Mouse (Mus musculus): ENCODE results near the gene Acsf2. TPM values are rescaled to one million over a fixed set of nuclear protein-coding genes. Genes with fewer than 3 reads are reported as not detected.

Acsf2 gene
- polyA plus RNA-seq, 1 experiment = 0.09 TPM

GRCm38 (mm10) chr11:94547271-94547670 lies 54.4 kb downstream of the Acsf2 start:
- H3K4me3 ChIP-seq (replicated peaks) = no peak overlapping the region
- 0 out of 2 replicates have a peak, but pooled peaks cover 3% of the 10 kb centered on the region for H3K27me3 ChIP-seq (ENCODE audit: control insufficient read depth)
- peaks cover 4% of the 10 kb centered on the region; the same call in 1 of the 2 replicates for H3K9me3 ChIP-seq (ENCODE audit: control insufficient read depth, low read length)
- no peaks in the 10 kb centered on the region; the same call in 1 of the 2 replicates for H3K36me3 ChIP-seq (ENCODE audit: control insufficient read depth)
- H3K4me1 ChIP-seq (ENCODE audit: control insufficient read depth) = peaks cover 18% of the 10 kb centered on the region
- TF ChIP-seq GATA1 (IDR thresholded peaks at IDR 0.05; ENCODE audit: low read length) (no peak), TAL1 (IDR thresholded peaks at IDR 0.05; ENCODE audit: low read length) (no peak)

DNA sequence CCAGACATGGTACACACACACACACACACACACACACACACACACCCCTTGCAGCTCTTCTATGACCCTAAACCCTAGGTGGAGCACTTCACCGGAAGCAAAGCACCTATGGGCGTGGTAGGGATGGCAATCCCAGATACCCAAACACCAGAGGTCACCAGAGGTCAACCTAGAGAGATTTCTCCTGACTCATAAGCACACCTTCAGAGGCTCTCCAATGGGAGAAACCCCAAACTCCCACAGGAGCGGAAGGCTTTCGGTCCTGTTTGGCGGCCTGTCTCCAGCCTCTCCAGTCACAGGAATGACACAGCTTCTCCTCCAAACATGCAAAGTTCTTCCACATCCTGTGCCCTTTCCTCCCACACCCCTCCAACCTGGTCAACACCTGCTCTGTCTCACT lies 55.3 kb downstream of the Acsf2 start:
- Histone ChIP-seq H3K4me1 (ENCODE audit: control insufficient read depth) (peaks cover 18% of the 10 kb centered on the region), H3K27me3 (ENCODE audit: control insufficient read depth) (0 out of 2 replicates have a peak, but pooled peaks cover 3% of the 10 kb centered on the region), H3K4me3 (replicated peaks) (no peak overlapping the region), H3K9me3 (ENCODE audit: control insufficient read depth, low read length) (peaks cover under 1% of the 10 kb centered on the region; the same call in 1 of the 2 replicates), H3K36me3 (ENCODE audit: control insufficient read depth) (no peaks in the 10 kb centered on the region; the same call in 1 of the 2 replicates)
- TF ChIP-seq TAL1 (IDR thresholded peaks at IDR 0.05; ENCODE audit: low read length) (no peak), GATA1 (IDR thresholded peaks at IDR 0.05; ENCODE audit: low read length) (no peak)

DNA sequence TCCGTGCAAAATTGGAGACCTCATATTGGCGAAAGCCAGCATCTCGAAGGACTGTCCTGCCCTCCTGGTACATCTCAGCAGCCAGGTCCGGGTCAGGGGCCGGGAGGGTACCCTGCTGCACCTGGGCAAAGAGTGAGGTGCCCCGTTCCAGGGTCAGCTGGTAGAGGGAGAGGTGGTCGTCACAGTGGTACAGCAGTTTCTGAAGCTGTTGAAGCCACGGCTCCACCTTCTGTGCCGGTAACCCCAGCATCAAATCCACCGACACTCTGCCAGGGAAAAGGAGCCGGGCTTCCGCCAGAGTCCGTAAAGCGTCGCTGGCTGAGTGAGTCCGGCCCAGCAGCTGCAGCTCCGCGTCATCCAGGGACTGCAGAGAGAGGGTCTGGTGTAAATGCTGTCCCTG lies 57.2 kb downstream of the Acsf2 start:
- Histone ChIP-seq H3K36me3 (ENCODE audit: control insufficient read depth) (no peaks in the 10 kb centered on the region; the same call in 1 of the 2 replicates), H3K27me3 (ENCODE audit: control insufficient read depth) (0 out of 2 replicates have a peak, but pooled peaks cover 3% of the 10 kb centered on the region), H3K9me3 (ENCODE audit: control insufficient read depth, low read length) (no peaks in the 10 kb centered on the region), H3K4me1 (ENCODE audit: control insufficient read depth) (peaks cover 15% of the 10 kb centered on the region), H3K4me3 (replicated peaks) (no peak overlapping the region)
- TF ChIP-seq GATA1 (IDR thresholded peaks at IDR 0.05; ENCODE audit: low read length) (no peak), TAL1 (IDR thresholded peaks at IDR 0.05; ENCODE audit: low read length) (no peak)

GRCm38 (mm10) chr11:94543932-94544331 lies 57.7 kb downstream of the Acsf2 start:
- H3K27me3 ChIP-seq (ENCODE audit: control insufficient read depth) = 0 out of 2 replicates have a peak, but pooled peaks cover 3% of the 10 kb centered on the region
- no peaks in the 10 kb centered on the region for H3K9me3 ChIP-seq (ENCODE audit: control insufficient read depth, low read length)
- H3K4me3 ChIP-seq (replicated peaks) = no peak overlapping the region
- TF ChIP-seq TAL1 (IDR thresholded peaks at IDR 0.05; ENCODE audit: low read length) = no peak
- no peak for TF ChIP-seq GATA1 (IDR thresholded peaks at IDR 0.05; ENCODE audit: low read length)
- H3K36me3 ChIP-seq (ENCODE audit: control insufficient read depth) = no peaks in the 10 kb centered on the region; the same call in 1 of the 2 replicates
- H3K4me1 ChIP-seq (ENCODE audit: control insufficient read depth) = peaks cover 10% of the 10 kb centered on the region

DNA sequence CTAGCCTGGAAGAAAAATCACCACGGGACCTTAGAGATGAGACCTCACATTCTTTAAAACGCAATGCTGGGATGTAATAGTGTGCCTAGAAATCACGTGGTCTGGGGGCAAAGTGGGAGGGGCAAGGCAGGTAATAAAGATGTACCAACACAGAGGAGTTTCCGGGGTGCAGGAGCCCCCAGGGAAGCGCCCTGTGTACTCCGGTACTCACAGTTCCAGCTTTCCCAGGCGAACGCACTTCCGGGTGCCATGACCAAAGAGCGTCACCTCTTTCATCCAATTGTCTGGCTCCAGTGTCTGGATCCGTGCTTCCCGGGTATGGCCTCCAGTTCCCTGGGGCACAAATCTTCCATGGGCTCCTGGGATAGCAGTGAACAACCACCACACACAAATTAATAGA lies 58.3 kb downstream of the Acsf2 start:
- H3K9me3 ChIP-seq (ENCODE audit: control insufficient read depth, low read length) = no peaks in the 10 kb centered on the region
- 0 out of 2 replicates have a peak, but pooled peaks cover 2% of the 10 kb centered on the region for H3K27me3 ChIP-seq (ENCODE audit: control insufficient read depth)
- H3K4me1 ChIP-seq (ENCODE audit: control insufficient read depth) = peaks cover 4% of the 10 kb centered on the region
- no peak overlapping the region for H3K4me3 ChIP-seq (replicated peaks)
- H3K36me3 ChIP-seq (ENCODE audit: control insufficient read depth) = no peaks in the 10 kb centered on the region; the same call in 1 of the 2 replicates
- TF ChIP-seq GATA1 (IDR thresholded peaks at IDR 0.05; ENCODE audit: low read length) (no peak), TAL1 (IDR thresholded peaks at IDR 0.05; ENCODE audit: low read length) (no peak)

- TF ChIP-seq GATA1 (IDR thresholded peaks at IDR 0.05; ENCODE audit: low read length) (no peak), TAL1 (IDR thresholded peaks at IDR 0.05; ENCODE audit: low read length) (no peak)
- H3K4me3 ChIP-seq (replicated peaks) = no peak overlapping the region
- no peaks in the 10 kb centered on the region for H3K9me3 ChIP-seq (ENCODE audit: control insufficient read depth, low read length)
- H3K27me3 ChIP-seq (ENCODE audit: control insufficient read depth) = no peaks in the 10 kb centered on the region
- no peaks in the 10 kb centered on the region for H3K4me1 ChIP-seq (ENCODE audit: control insufficient read depth)
- no peaks in the 10 kb centered on the region; the same call in 1 of the 2 replicates for H3K36me3 ChIP-seq (ENCODE audit: control insufficient read depth)
These were observed 59.3 kb downstream of the Acsf2 start for GRCm38 (mm10) chr11:94542400-94542799.

- no peaks in the 10 kb centered on the region for H3K27me3 ChIP-seq (ENCODE audit: control insufficient read depth)
- no peaks in the 10 kb centered on the region for H3K9me3 ChIP-seq (ENCODE audit: control insufficient read depth, low read length)
- H3K36me3 ChIP-seq (ENCODE audit: control insufficient read depth) = no peaks in the 10 kb centered on the region; the same call in 1 of the 2 replicates
- TF ChIP-seq GATA1 (IDR thresholded peaks at IDR 0.05; ENCODE audit: low read length) (no peak), TAL1 (IDR thresholded peaks at IDR 0.05; ENCODE audit: low read length) (no peak)
- H3K4me1 ChIP-seq (ENCODE audit: control insufficient read depth) = no peaks in the 10 kb centered on the region
- no peak overlapping the region for H3K4me3 ChIP-seq (replicated peaks)
These were observed 61.9 kb downstream of the Acsf2 start for GRCm38 (mm10) chr11:94539761-94540160.

- Histone ChIP-seq H3K36me3 (ENCODE audit: control insufficient read depth) (no peaks in the 10 kb centered on the region; the same call in 1 of the 2 replicates), H3K27me3 (ENCODE audit: control insufficient read depth) (no peaks in the 10 kb centered on the region), H3K4me3 (replicated peaks) (no peak overlapping the region), H3K4me1 (ENCODE audit: control insufficient read depth) (no peaks in the 10 kb centered on the region), H3K9me3 (ENCODE audit: control insufficient read depth, low read length) (no peaks in the 10 kb centered on the region)
- TF ChIP-seq TAL1 (IDR thresholded peaks at IDR 0.05; ENCODE audit: low read length) (no peak), GATA1 (IDR thresholded peaks at IDR 0.05; ENCODE audit: low read length) (no peak)
These were observed 62.9 kb downstream of the Acsf2 start for GRCm38 (mm10) chr11:94538733-94539292.

DNA sequence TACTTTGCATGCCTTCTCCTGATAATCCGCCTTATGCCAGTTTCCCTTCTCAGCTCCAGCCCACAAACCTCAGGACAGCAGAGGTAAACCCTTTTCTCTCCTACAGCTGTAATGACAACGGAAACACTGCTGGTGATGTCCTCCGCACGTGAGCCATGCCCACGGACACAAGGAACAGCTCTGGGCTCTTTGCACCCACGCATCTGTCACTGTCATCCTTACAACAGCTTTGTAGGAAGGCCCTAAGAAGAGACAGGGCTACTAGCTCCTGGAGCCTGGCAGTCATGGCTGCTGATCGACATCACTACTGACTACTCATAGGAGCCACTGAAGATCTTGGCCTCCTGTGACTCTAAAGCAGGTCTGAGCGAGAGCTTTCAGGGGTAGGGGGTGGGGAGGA lies 68.5 kb downstream of the Acsf2 start:
- Histone ChIP-seq H3K4me1 (ENCODE audit: control insufficient read depth) (no peaks in the 10 kb centered on the region), H3K9me3 (ENCODE audit: control insufficient read depth, low read length) (no peaks in the 10 kb centered on the region), H3K27me3 (ENCODE audit: control insufficient read depth) (no peaks in the 10 kb centered on the region), H3K4me3 (replicated peaks) (no peak overlapping the region), H3K36me3 (ENCODE audit: control insufficient read depth) (no peaks in the 10 kb centered on the region)
- TF ChIP-seq TAL1 (IDR thresholded peaks at IDR 0.05; ENCODE audit: low read length) (no peak), GATA1 (IDR thresholded peaks at IDR 0.05; ENCODE audit: low read length) (no peak)
